Mouse (Mus musculus) cerebellum, adult 2 months (tissue): Measurements from ENCODE around the gene Neil3. TPM values are rescaled to one million over a fixed set of nuclear protein-coding genes. Genes with fewer than 3 reads are reported as not detected.
A peak's percentile ranks its signal among the peaks of the same experiment; 100 is the strongest.

ENCODE experiments used
- DNase-seq, 2 experiments: peaks; one replicate each; pipeline ENCODE4 v3.0.0; 2021
- H3K27ac ChIP-seq: fragments of 200-500 bp; 2 replicates; pipeline ENCODE4 v1.5.1; 2012; ENCODE audit warnings: low read length, control low read depth, inconsistent platforms; ENCODE audit not compliant: insufficient read depth
- H3K27me3 ChIP-seq: fragments of 200-500 bp; 2 replicates; pipeline ENCODE4 v1.6.1; 2012; ENCODE audit warnings: inconsistent platforms, mild to moderate bottlenecking, low read length, moderate library complexity; ENCODE audit not compliant: control insufficient read depth, insufficient read depth
- H3K4me1 ChIP-seq: fragments of 200-500 bp; 2 replicates; pipeline ENCODE4 v1.6.1; 2011; ENCODE audit warnings: low read length; ENCODE audit not compliant: control insufficient read depth, insufficient read depth
- H3K4me3 ChIP-seq: fragments of 200-500 bp; replicated peaks from 2 replicates; pipeline ENCODE3; 2011; ENCODE audit warnings: mild to moderate bottlenecking, low read depth, low read length, control low read depth; ENCODE audit not compliant: insufficient read depth
- CTCF ChIP-seq: fragments of 200-500 bp; IDR thresholded peaks from 2 replicates; pipeline ENCODE4 v1.5.1; 2011; ENCODE audit warnings: low read depth, mild to moderate bottlenecking, control low read depth, low read length, moderate library complexity, borderline replicate concordance; ENCODE audit not compliant: insufficient read depth
- POLR2A ChIP-seq: fragments of 200-500 bp; IDR thresholded peaks from 2 replicates; pipeline ENCODE4 v1.6.1; 2011; ENCODE audit warnings: low read length, control low read depth, borderline replicate concordance; ENCODE audit not compliant: insufficient read depth
- WGBS: fragments of 180-500 bp; shearing (Covaris S2); methylation state at CpG from one replicate; pipeline ENCODE4 v1.1.7; 2018; 5-methylcytosine and 5-hydroxymethylcytosine counted together
- polyA plus RNA-seq: library from polyadenylated mRNA; depleted of rRNA; stranded (reverse); fragments of >200 nt; gene quantifications from 2 replicates; pipeline ENCODE4 v1.2.3, GENCODE M21; 2012

Gene Neil3
- polyA plus RNA-seq, 1 experiment, result 0.05 TPM

DNA sequence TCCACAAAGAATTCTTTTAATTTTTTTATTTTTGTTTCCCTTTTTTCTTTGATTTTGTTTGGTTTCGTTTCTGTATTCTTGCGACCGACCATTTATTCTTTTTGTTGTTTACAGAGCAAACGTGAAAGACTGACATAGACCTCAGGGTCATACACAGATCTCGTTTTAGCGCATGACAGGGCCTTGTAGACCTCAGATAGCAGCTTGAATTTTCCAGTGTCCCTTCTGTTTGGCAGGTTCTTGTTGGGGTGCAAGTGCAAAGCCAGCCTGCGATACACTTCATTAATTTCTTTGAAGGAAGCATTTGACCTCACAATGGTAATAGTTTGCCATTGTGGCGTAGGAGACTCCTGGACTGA lies 24.6 kb downstream of the Neil3 start:
- H3K4me3 ChIP-seq, result no peak overlapping the region
- TF ChIP-seq CTCF, result no peak
- no peak for TF ChIP-seq POLR2A
- WGBS, result 80% methylated on average over 8 of the region's 8 CpGs

DNA sequence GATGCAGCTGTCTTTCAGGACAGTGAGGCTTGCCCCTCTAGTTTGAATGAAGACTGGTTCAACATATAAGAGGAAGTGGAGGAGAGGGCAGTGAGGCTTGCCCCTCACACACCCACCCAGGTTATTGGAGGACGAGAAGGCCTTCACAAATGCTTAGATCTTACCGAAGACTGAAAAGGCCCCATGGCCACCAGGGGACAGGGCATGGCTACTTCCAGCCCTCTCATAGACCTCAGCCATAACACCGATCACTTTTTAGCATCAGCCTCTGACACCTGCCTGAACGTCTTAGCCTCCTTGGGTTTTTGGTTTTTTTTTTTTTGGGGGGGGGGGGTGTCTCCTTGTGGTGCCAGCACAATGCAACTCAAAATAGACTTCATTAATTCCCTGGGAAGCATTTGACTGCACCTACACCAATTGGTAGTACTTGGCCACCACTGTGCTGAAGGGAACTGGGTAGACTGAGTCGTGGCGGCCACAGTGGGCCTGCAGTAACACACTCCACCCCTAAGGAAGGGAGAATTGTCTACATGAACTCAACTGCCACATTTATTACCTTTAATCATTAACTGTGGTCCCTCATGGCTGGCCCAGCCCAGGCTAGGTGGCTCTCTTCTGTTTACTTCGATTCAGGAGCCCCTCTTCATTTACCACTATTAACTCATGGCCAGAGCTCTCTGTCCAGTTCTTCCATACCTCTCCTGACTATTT lies 25.1 kb downstream of the Neil3 start:
- Histone ChIP-seq H3K27me3 (no peaks in the 10 kb centered on the region), H3K4me1 (no peaks in the 10 kb centered on the region), H3K27ac (no peak overlapping the region), H3K4me3 (no peak overlapping the region)
- 92% methylated on average over 7 of the region's 7 CpGs for WGBS
- TF ChIP-seq CTCF (no peak), POLR2A (no peak)
- DNase-seq, result no peak

More for the DNA sequence above, 24.6 kb downstream of the Neil3 start:
- DNase-seq, result no peak
- Histone ChIP-seq H3K27me3 (no peaks in the 10 kb centered on the region), H3K4me1 (no peaks in the 10 kb centered on the region), H3K27ac (no peak overlapping the region)

DNA sequence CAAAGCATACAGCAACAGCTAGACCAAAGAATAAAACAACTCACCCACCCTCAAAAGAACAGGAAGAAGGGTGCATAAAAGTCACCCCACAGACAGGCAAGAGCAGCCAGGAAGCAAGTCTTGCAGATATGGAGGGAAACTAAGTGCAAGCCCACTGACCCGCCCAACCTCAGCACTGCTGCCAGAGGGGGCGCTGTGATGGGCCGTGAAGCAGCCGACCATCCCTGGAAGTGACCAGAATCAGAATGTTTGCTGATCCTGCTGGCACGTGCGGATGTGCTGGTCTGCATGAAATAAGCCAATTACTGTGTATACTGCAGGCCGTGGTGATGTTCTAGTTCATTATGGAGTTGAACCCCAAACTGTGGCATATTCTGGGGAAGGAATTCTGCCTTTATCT lies 26.6 kb downstream of the Neil3 start:
- Histone ChIP-seq H3K27me3 (no peaks in the 10 kb centered on the region), H3K27ac (no peak overlapping the region), H3K4me3 (no peak overlapping the region), H3K4me1 (no peaks in the 10 kb centered on the region)
- TF ChIP-seq CTCF (no peak), POLR2A (no peak)
- WGBS, result 68% methylated on average over 7 of the region's 7 CpGs
- no peak for DNase-seq

DNA sequence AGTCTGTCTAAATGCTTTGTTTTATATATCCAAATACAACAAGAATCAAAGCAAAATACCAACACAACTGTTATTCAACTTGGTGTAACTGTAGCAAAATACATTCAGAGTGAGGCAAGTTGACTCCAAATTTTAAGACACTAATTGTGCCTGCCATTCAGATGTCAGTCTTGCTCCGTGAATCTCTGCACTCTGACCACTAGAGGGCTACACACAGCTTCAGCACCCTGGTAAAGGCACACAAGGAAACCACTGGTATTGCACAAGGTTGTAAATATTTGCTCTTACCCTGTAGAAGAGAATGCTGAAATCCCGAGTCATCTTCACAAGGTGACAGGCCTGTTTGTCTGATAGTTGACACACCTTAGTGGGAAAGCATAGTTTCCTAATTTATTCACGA lies 31.8 kb downstream of the Neil3 start:
- peak in 1 of 2 experiments; percentile 10 for DNase-seq
- H3K27me3 ChIP-seq, result no peaks in the 10 kb centered on the region
- TF ChIP-seq CTCF (peak; percentile 70), POLR2A (no peak)
- H3K4me3 ChIP-seq, result no peak overlapping the region
- no peak overlapping the region for H3K27ac ChIP-seq
- no peaks in the 10 kb centered on the region for H3K4me1 ChIP-seq
- 45% methylated on average over 3 of the region's 3 CpGs for WGBS

DNA sequence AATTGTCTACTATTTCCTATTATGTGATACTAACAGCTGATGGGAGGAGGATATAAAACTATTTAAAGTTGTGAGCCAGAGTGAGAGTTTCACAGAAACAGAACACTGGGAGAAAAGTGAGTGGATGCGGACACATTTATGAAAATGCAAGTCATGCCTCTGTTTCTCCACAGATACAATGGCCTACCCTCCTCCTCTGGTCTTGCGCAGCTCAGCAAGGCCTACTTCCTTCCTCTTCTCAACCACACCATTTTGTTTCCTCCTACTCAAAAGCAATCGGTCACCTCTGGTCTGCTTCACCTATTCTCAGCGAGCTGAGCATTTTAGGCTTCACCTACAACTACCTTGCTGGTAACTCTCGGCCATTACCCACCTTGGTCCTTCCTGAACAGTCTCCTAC lies 34.0 kb downstream of the Neil3 start:
- 95% methylated on average over 5 of the region's 5 CpGs for WGBS
- TF ChIP-seq POLR2A (no peak), CTCF (no peak)
- no peaks in the 10 kb centered on the region for H3K27me3 ChIP-seq
- H3K27ac ChIP-seq, result no peak overlapping the region
- no peak for DNase-seq
- H3K4me3 ChIP-seq, result no peak overlapping the region
- H3K4me1 ChIP-seq, result no peaks in the 10 kb centered on the region

DNA sequence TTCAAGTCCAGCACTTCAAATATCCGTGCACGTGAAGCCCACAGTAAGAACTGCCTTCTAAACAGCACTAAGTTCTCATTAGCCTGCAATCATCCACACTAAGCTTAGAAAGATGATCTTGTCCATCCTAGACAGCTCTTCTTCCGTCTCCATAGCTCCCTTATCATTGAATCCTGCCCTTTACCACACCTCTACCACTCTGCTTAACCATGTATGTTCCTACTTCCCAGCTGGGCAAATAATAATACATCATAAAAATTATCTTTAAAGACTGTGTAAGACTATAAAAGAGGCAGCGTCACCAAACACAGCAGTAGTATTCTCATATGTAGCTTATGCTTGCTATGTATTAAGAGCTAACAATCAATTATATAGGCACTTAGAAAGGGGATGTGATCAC lies 35.2 kb downstream of the Neil3 start:
- Histone ChIP-seq H3K4me3 (no peak overlapping the region), H3K27me3 (no peaks in the 10 kb centered on the region), H3K27ac (no peak overlapping the region), H3K4me1 (no peaks in the 10 kb centered on the region)
- TF ChIP-seq POLR2A, result no peak
- no peak for TF ChIP-seq CTCF
- 95% methylated on average over 4 of the region's 4 CpGs for WGBS
- DNase-seq, result no peak

DNA sequence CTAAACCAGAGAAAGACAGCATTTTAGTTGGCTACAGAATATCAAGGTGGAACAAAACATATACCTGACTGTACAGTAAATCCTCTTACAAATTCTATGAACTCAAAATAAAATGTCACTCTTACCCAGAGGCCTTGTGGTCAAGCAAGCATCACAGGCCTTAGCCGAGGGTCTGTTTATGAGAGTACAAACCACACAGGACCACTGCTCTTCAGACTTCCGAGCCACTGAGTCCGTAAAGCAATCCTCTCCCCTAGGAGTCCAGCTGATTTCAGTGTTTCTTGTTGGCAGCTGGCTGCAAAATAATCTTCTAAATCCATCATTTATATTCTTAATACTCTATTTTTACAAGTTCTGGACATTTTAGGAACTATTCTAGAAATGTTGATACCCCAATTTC lies 38.0 kb downstream of the Neil3 start:
- DNase-seq, result no peak
- Histone ChIP-seq H3K4me1 (no peaks in the 10 kb centered on the region), H3K27me3 (no peaks in the 10 kb centered on the region), H3K27ac (no peak overlapping the region), H3K4me3 (no peak overlapping the region)
- WGBS, result 81% methylated on average over 3 of the region's 3 CpGs
- no peak for TF ChIP-seq CTCF
- TF ChIP-seq POLR2A, result no peak

DNA sequence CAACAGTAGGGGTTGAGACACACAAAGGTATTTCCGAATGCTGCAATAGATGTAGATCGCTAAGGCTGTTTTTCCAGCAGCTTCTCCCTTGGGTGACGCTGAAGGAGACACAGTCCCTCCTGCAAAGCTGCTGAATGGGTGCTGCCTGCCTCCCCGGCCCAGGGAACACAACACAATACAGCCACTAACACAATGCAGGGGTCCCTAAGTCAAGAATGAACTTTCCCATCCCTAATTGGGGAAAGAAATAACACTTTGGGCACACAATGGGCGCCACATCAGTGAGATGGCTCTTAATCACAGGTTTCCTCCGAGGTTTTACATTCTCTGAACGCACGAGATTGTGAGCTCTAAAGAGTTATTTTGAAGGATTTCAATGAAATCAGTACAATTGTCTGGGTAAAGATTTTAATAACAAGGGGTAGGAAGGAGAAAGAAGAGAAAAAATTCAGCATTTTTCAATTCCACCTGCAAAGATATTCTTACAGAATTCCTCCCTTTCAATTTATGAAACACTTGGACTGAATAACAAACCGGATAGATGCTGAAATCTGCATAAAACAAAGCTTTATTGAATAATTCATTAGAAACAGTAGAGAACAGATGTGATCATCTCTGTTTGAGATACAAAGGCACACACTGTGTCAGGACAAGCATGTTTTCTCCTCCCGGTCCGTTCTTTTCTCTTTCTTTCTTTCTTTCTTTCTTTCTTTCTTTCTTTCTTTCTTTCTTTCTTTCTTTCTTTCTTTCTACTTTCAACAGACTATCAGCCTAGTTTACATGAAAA lies 38.6 kb downstream of the Neil3 start:
- H3K27ac ChIP-seq, result no peak overlapping the region
- no peak overlapping the region for H3K4me3 ChIP-seq
- 80% methylated on average over 11 of the region's 11 CpGs for WGBS
- H3K27me3 ChIP-seq, result no peaks in the 10 kb centered on the region
- H3K4me1 ChIP-seq, result no peaks in the 10 kb centered on the region
- no peak for DNase-seq
- no peak for TF ChIP-seq POLR2A
- no peak for TF ChIP-seq CTCF
